Mouse (Mus musculus) left cerebral cortex, adult 2 months (tissue): ENCODE results near the gene Zfp13. TPM values are rescaled to one million over a fixed set of nuclear protein-coding genes. Genes with fewer than 3 reads are reported as not detected.
"Not testable (repeated sequence)": the region's sequence is repeated elsewhere in the genome, so short reads cannot be mapped to it uniquely, and the experiment has no call there.

ENCODE experiments used
- DNase-seq, 2 experiments: peaks; one replicate each; pipeline ENCODE4 v3.0.0; 2021 to 2022; ENCODE audit warnings: low spot score in 2 of 2, mixed read lengths in 1 of 2; ENCODE audit errors: extremely low spot score in 1 of 2
- H3K27ac ChIP-seq: fragments of 200-600 bp; 2 replicates; pipeline ENCODE4 v1.8.1; 2022
- H3K4me3 ChIP-seq: fragments of 200-600 bp; 2 replicates; pipeline ENCODE4 v1.8.1; 2022
- CTCF ChIP-seq: fragments of 200-600 bp; IDR thresholded peaks from 2 replicates; pipeline ENCODE4 v1.8.1; 2022; ENCODE audit warnings: antibody characterized with exemption, mild to moderate bottlenecking, moderate library complexity
- intact Hi-C: fragments of 180-260 bp; cut with DNase I; formaldehyde crosslinking; loops from one replicate; pipeline ENCODE4 v1.15.1; 2025
- total RNA-seq, 2 experiments: library from RNA; stranded (reverse); gene quantifications; 2 replicates each; pipeline ENCODE4 v1.2.3; 2021

The Zfp13 gene
- total RNA-seq, 2 experiments from 2014 or later = 24.7 to 32.0 TPM

DNA sequence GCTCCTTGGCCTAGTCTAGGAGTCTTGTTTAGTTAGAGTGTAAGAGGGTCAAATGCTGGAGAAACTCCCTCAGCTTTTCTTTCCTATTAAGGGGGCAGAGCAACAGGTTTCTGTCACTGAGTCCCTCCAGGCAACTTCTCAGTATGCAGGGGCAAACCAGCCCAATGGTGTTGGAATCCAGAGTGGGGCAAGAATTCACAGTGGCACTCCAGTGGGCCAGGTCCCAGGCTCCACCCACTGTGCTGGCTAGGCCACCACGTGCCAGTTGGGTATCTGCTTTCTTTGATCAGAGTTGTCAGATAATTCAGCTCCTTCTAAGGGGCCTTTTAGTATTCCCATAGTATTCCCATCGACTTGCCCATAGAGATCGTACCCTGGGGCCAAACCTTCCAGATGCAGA lies 59.2 kb downstream of the Zfp13 start:
- Histone ChIP-seq H3K27ac (no peak overlapping the region), H3K4me3 (no peak overlapping the region)
- DNase-seq = no peak
- no peak for TF ChIP-seq CTCF
- intact Hi-C loops = loop anchor here (10.0 kb wide), 1 partner anchor 805 kb away; no protein-coding TSS in a partner anchor

DNA sequence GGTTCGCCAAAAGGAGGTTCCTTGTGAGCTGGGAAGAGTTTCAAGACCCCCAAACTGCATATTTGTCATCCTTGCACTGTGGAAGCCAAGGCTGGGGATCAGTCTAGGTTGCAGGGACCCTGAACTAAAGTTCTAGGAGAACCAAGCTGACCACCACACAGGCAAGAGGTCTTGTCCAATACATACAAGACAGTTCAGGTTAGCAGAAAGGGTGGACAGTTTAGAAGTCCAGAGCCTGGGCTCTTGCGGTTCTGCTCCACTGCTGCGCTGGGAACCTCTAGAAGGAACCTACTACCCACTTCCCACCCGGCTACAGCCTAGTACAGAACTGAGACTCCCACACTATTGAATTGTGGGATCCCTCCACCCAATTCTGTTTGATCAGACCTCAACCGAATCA lies 59.7 kb downstream of the Zfp13 start:
- no peak for DNase-seq
- Histone ChIP-seq H3K27ac (no peak overlapping the region), H3K4me3 (no peak overlapping the region)
- TF ChIP-seq CTCF = no peak
- intact Hi-C loops = loop anchor here (10.0 kb wide), 1 partner anchor 805 kb away; no protein-coding TSS in a partner anchor

DNA sequence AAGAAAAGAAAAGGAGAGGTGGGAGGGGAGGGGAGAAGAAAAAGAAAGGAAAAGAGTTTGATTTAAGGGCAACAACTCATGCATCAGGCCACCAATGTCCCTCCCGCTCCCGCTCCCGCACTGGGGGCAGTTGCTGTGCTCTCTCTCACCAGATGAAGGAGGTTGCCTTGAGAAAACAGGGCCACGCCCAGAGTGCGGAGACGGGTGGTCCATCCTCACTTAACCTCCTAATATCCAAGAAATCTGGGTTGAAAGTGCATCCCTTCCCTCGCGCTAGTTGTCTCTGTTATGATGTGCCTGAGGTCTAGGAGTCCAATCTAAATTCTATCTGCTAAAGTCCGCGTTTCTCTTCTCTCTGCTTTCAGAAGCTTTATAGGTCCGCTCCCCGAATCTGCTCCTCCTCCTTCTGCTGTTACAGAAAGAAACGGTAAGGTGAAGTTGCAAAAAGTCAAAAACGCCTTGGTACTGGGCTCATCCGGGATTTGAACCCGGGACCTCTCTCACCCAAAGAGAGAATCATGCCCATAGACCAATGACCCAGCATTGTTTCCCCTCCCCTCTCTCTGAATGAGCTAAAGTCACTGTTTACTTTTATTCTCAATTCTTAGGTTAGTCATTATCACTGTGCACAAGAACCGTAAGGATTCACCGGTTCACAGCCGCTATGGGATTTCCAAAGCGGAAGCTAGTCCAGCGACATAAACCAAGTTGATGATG lies 60.8 kb downstream of the Zfp13 start:
- intact Hi-C loops = no loop called here
- H3K27ac ChIP-seq = no peak overlapping the region
- DNase-seq = no peak
- no peak for TF ChIP-seq CTCF
- peak overlapping the region; percentile 38 for H3K4me3 ChIP-seq

- Histone ChIP-seq H3K4me3 (peak overlapping the region; percentile 38), H3K27ac (no peak overlapping the region)
- intact Hi-C loops = no loop called here
- no peak for TF ChIP-seq CTCF
- DNase-seq = no peak
Observed at GRCm38 (mm10) chr17:23537554-23538255, 61.6 kb downstream of the Zfp13 start.

- intact Hi-C loops, H3K27ac ChIP-seq: not testable (repeated sequence)
- peak in 1 of 2 experiments; percentile 7 for DNase-seq
Observed at GRCm38 (mm10) chr17:23535046-23535788, 64.1 kb downstream of the Zfp13 start.

GRCm38 (mm10) chr17:23533591-23534490 lies 65.4 kb downstream of the Zfp13 start:
- H3K4me3 ChIP-seq, intact Hi-C loops, DNase-seq, H3K27ac ChIP-seq: not testable (repeated sequence)

More at GRCm38 (mm10) chr17:23535046-23535788, 64.1 kb downstream of the Zfp13 start:
- not testable (repeated sequence) for H3K4me3 ChIP-seq

- DNase-seq, H3K4me3 ChIP-seq, H3K27ac ChIP-seq, intact Hi-C loops: not testable (repeated sequence)
Observed at GRCm38 (mm10) chr17:23531408-23531807, 67.9 kb downstream of the Zfp13 start.

Other genes with a start within 250 kb of the Zfp13 start
- not detected for gene Vmn2r116, start 214.9 kb downstream of the Zfp13 start, total RNA-seq
- gene Vmn2r117, start 119.8 kb downstream of the Zfp13 start, total RNA-seq = not detected
- gene Zfp213, start 35.2 kb downstream of the Zfp13 start, total RNA-seq = 1 to 10 TPM; 6.8 TPM
- not detected for gene Zscan10, start 1.4 kb upstream of the Zfp13 start, total RNA-seq
- gene Mmp25, start 45.8 kb upstream of the Zfp13 start, total RNA-seq = under 1 TPM; 0.07 to 0.12 TPM
- not detected for gene Bicdl2, start 61.0 kb upstream of the Zfp13 start, total RNA-seq
- 100 to 1,000 TPM; 127 to 129 TPM for gene Hcfc1r1, start 74.1 kb upstream of the Zfp13 start, total RNA-seq
- 1 to 10 TPM; 5.5 to 7.2 TPM for gene Thoc6, start 74.4 kb upstream of the Zfp13 start, total RNA-seq
- 10 to 100 TPM; 10.3 to 14.3 TPM for gene Tnfrsf12a, start 78.0 kb upstream of the Zfp13 start, total RNA-seq
- not detected for gene Cldn6, start 79.8 kb upstream of the Zfp13 start, total RNA-seq
- under 1 TPM in 1 of 2 experiments, not detected in 1; 0.23 TPM for gene Cldn9, start 84.5 kb upstream of the Zfp13 start, total RNA-seq
- under 1 TPM; 0.23 to 0.32 TPM for gene 1520401A03Rik, start 123.3 kb upstream of the Zfp13 start, total RNA-seq
- gene Pkmyt1, start 126.8 kb upstream of the Zfp13 start, total RNA-seq = 1 to 10 TPM; 4.3 TPM
- gene Paqr4, start 141.4 kb upstream of the Zfp13 start, total RNA-seq = 10 to 100 TPM; 50.9 to 56.0 TPM
- under 1 TPM; 0.68 TPM for gene Kremen2, start 146.3 kb upstream of the Zfp13 start, total RNA-seq
- 100 to 1,000 TPM; 425 to 428 TPM for gene Flywch1, start 172.1 kb upstream of the Zfp13 start, total RNA-seq
- gene Flywch2, start 186.6 kb upstream of the Zfp13 start, total RNA-seq = 10 to 100 TPM; 11.9 to 13.7 TPM
- gene Srrm2, start 191.0 kb upstream of the Zfp13 start, total RNA-seq = 100 to 1,000 TPM; 671 to 678 TPM
- gene Elob, start 229.6 kb upstream of the Zfp13 start, total RNA-seq = 100 to 1,000 TPM; 337 to 365 TPM
- gene Prss33, start 236.6 kb upstream of the Zfp13 start, total RNA-seq = not detected
- not detected for gene Prss32, start 244.4 kb upstream of the Zfp13 start, total RNA-seq
- 1 to 10 TPM; 1.1 to 2.2 TPM for gene Prss41, start 244.7 kb upstream of the Zfp13 start, total RNA-seq